Mouse (Mus musculus): ENCODE measurements around the gene Neo1. TPM values are rescaled to one million over a fixed set of nuclear protein-coding genes. Genes with fewer than 3 reads are reported as not detected.
A peak's percentile ranks its signal among the peaks of the same experiment; 100 is the strongest.

Neo1 gene
- 27.0 and 38.7 TPM in 2 replicates for polyA plus RNA-seq (2012; rRNA removed)

DNA sequence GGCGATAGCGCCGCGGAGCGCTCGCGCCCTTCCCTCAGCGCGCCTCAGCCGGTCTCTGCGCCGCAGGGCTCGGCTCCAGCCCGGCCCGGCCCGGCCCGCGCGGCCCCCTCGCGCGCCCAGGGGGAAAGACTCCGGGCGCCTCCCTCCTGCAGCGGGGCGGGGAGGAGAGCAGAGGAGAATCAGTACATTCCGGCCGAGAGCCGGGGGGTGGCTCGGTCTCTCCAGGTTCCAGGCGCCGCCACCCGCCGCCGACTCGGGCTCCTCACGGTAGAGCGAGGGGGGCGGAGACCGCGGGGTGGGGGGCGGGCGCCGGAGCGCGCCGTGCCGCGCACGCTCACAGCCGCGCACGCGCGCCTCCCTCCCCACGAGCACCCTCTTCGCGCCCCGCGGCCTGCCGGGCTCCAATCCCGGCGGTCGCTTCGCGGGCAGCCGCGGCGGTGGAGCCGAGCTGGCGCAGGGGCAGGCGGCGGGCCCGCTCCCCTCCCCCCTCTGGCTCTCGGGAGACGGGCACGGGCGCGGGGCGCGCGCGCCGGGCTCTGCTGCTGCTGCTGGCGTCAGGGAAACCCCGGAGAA lies at the start of gene Neo1:
Gene Neo1 (minus strand): TSS at position 283 of the 573 bp plus-strand sequence.
- peak; percentile 87 for DNase-seq (ENCODE audit: low spot score)

DNA sequence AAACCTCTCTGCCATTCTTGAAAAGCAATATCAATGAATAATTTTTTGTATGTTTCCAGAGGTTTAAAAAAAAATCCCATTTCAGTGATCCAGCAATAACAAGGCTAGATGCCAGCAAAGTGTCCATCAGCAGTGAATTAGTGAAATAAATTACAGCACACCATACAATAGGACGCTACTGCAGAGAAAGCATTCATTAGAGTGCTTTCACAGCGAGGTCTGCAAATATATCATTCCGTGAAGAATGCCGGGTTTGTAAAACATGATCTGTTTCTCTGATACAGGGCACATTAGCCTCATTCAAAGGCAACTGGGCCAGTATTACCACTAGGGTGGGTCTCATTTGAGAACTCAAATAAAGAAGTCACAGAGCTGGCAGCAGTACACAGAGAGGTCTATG lies 39.4 kb upstream of the Neo1 start:
- no peak for DNase-seq (ENCODE audit: low spot score)

DNA sequence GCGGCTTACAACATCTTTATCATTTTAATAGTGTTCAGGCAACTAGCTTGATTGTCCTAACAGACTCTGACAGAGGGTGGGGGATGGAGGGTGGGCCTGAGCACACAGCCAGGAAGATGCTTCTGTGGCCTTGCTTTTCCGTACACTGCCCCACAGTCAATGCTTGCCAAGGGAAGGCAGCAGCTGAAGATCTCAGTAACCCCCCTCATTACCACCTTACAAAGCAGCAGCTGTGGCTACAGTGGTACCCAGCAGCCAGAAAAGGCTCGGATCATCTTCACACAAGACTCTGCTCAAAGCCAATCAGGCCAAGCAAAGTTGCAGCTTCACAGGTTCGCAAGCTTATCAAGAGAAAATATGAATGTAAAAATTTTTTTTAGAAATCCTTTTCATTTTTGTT lies 37.6 kb upstream of the Neo1 start:
- DNase-seq (ENCODE audit: low spot score) = no peak

DNA sequence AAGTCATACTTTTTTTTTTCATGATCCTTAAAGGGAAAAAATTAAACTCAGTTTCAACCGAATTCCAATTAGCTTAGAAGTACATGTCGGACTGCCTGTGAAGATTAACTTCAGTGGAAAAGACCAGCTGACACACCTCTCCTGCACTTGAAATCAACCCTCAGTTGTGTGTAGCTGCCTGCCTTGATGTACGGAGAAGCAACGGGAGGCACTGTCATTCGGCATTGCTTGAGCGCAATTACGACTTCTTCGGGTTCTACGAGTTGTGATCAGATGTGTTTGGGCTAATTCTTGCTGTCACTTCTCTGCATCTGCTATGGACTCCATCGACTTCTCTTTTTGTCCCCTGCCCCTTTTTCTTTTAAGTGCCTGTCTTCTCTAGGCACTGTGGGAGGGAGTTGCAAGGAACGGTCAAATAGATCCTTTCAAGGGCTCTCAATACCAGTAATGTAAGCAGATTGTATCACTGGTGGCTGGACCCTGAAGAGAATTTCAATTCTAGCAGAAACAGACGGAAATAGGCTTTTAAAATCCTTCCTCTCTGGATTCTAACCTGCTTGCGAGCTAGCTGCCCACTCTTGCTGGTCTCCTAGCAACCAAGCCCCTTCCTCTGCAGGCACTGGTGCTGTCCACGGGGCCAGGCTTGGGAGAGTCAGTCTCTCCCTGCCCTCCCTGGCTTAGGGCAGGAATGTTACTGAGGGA lies 36.0 kb upstream of the Neo1 start:
- DNase-seq (ENCODE audit: low spot score) = no peak

DNA sequence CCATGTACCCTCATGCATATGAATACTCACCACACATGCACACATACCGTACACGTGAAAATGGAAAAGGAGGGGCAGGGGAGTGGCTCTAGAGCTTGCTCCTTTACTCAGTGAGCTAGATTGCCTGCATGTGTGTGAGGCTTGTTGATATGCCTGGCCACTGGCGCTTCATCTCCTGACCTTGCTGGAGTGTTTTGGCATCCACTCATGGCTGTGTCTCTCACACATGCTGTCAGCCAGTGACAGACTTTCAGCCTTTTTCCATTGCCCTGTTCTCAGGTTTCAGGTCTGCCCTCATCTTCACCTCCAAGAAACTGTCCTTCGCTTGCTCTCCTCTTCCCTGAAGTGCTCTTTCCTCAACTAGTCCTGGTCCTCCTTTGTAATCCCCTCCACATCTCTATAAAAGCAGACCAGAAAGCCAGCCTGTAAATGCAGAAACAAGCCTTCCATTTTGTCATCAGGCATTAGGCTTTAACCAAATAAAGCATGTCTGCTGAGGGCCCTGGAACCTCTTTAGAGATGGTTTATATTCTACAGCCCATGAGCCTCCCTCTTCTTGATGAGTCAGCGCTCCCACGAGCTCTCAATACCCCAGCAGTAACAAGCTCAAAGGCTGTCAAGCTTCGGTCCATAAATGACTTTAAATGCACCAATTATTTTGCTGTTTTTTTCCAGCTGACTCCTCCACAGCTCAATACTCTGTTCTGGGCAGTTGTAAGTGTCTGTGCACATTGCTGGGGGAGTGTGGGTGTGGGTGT lies 35.2 kb upstream of the Neo1 start:
- DNase-seq (ENCODE audit: low spot score) = no peak

DNA sequence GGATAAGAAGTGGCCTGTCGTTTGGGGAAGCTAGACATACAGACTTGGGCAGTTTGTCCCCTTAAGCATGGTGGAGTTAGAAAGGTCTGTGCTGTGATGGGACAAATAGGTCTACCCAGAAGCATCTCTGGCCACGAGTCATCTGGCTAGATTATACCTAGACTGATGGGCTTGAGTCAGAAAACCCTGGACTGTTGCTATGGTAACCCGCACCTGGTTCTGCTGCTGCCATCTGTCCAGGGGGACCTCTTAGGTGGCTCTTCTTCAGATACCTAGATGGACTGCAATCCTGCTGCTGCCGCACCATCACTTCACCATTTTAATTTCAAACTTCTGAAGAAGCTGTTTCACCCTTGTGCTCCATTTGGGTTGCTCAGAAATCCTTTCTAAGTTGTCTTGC lies 34.0 kb upstream of the Neo1 start:
- no peak for DNase-seq (ENCODE audit: low spot score)

DNA sequence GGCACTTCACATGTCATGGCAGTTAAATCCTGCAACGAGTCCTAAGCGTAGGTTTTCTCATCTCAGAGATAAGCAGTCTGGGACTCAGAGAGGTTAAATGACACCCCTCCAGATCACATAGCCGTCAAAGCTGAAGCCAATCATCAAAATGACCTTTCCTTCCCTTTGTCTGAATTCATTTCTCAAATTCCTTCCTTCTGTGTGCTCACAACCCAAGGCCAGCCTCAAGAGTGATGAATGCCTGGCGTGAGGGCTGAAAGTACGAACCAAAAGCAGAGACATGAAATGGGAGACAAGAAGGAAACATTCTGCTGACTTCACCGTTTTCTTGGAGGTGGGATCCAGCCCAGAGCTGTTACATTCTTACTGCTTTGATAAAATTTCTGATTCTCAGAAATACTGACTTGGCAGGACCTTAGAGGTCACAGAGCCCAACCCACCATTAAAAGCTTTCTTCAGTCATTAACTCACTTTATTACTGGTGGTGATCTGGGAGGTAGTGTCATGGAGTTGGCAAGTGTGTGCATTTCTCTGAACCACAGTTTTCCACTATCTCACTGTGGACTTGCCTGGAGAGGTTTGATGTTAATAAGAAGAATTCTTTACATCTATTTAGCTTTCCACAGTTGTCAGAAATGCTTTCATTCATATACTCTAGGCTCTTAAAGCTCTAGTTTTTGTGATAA lies 29.5 kb upstream of the Neo1 start:
- DNase-seq (ENCODE audit: low spot score) = no peak

DNA sequence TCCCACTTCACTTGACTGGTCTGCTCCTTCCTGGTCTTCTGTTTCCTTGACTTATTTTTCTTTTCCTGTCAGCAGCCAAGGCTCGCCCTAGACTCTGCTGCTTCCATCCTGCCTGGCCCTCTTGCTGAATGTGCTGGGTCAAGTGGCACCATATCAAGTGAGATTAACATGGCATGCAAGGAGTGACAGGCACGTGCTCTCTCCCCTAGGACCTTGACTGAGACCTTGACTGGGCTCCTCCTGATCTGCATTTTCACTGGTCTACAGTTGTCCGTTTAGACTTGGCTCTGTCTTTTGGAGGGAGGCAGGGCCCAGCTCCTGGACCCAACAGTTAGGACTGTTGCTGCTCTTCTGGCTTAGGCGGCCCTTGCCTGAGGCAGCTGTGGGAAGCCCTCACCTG lies 26.2 kb upstream of the Neo1 start:
- no peak for DNase-seq (ENCODE audit: low spot score)

DNA sequence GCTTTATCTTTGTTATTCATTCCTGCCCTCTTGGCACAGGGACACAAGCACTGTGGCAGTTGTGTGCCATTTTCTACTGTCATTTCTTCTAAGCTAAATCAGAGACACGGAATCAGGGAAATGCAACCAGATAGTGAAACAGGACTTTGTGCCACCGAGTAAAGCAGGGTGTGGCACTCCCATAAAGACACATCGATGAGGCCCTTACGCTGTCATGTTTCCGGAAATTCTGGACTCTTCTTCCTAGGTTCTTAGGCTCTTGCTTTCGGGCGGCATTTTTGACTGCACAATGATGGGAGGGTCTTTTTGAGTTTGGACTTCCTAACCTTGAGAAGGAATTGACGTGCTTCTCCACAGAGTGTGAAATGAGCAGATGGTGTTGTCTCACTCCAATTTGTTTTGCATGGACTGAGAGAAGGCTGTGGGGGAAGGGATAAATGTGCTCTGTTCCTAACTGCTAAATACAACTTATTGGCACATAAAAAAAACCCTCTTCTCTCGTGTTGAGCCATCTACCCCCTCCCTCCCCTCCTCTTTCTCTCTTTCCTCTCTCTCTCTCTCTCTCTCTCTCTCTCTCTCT lies 23.9 kb upstream of the Neo1 start:
- no peak for DNase-seq (ENCODE audit: low spot score)

DNA sequence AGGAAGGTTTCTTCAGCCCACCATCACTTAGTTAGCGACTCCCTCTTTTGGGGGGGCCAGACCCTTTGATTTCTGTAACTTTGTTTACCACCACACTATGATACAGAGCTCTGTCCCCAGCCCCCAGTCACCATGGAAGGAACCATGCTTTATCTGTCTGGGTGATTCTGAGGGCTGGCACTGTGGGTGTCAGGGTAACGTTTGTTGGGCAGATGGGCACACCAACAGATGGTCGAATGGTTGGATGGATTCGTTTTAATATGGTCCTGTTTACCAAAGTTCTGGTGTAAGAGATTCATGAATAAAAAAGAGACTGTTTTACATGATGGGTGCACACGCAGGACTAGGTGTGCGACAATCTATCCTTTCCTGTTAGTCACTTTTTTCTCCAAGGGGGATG lies 22.9 kb upstream of the Neo1 start:
- DNase-seq (ENCODE audit: low spot score) = no peak

DNA sequence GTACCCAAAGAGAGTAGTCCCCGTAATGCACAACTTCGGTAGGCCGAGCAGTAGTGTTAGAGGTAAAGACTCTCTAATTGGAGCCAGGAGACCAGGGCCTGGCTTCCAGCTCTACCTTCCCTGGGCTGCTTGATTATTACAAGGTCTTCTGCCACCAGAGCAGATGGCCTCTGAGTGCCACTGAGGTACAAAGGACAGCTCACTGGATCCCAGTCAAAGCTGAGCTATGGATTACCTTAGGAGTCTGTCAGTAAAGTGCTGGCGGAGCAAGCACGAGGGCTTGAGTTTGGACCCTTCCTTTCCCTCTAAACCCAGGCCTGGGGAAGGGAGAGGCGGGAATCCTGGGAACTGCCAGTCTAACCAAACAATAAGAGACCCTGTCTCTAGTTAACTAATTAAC lies 21.8 kb upstream of the Neo1 start:
- DNase-seq (ENCODE audit: low spot score) = no peak

DNA sequence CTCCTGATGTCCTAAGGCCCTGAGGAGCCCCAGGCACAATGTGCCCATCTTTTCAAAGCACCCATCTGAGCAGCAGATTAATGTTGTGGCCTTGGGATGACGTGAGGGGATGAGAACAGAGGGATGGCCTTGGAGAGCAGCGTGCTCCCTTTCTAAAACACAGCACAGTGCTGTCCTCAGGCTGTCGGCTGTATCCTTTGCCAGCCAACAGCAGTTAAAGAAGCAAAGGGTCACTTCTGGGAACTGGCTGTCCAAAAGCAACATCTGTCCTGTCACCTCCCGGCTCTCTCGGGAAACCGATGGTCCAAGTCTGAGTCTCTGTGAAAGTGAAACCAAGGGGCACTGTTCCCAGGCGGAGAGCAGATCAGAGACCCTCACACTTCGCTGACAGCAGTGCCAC lies 20.0 kb upstream of the Neo1 start:
- no peak for DNase-seq (ENCODE audit: low spot score)

DNA sequence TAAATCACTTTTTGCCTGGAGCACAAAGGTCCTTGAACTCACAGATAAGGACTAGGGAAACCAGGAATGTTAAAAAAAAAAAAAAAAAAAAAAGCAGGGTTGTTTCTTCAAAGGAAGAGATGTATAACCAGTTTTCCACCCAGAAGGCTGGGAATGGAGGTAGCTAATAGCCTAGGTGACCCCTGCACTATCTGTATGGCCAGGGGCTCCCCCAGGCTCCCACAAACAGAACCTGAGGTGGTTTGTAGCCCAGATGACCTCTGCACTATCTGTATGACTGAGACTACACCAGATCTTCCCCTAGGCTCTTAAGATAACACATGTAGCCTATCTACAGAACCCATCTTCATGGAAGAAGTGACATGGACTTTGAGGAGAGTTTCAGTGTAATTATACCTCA lies 5.6 kb upstream of the Neo1 start:
- no peak for DNase-seq (ENCODE audit: low spot score)

DNA sequence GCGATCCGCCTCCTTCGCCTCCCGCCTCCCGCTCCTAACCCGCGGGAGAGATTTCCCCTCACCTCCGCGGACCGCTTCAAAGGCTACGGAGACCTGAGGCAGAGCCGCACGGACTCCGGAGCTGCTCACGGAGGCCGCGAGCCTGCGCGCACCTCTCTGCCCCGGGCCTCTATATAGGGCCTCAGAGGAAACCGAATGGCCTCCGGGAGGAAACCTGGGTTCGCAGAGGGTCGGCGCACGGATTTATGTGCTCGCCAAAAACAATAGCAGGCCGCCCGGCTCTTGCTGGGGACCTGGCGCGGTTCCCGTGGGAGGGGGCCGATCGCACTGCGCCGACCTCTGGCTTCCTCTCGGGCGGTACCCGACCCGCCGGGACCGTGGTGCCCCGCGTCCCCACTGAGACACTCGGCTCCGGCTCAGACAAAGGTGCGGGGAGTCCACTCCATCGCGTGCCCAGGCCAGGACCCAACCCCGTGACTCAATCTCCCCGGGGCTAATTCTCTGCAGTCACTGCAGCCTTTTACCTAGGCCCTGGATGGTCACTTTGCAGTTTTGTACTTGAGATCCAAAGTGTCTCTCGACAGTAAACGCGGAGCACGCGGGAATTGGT lies 596 bp upstream of the Neo1 start:
- DNase-seq (ENCODE audit: low spot score) = peak; percentile 59

DNA sequence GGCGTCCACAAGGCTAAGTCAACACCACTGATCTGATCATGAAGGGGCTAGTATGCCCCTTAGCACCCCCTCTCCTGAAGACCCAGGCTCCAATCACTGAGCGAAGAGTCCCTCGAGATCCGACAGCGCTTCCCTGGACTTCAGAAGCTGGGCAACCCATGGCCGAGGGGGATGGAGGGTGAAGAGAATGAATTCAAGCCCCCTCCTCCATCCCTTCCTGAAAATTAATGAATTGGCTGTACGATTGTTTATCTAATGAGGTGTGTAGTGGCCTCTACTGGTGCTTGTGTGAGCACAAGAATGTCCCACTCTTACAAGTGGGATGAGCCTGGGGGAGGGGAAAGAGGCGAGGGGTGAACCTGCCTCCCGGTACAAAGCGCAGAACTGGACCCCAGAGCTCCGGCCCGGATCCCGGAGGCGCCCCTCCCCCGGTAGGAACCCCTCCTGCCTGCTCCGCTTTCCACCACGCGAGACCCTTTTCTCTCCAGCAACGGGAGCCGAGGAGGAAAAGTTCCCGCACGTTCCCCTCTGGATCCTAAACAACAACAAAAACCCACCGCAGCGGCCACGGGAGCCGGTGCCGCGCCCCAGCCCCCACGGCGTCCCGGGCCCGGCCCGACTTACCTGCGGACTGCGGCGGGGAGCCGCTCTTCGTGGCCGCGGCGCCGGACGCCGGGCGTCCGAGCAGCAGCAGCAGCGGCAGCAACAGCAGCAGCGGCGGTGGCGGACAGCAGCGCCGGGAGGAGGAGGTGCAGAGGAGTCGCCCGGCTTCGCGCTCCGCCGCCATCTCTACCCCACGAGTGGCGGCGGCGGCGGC lies 691 bp downstream of the Neo1 start:
- peak; percentile 37 for DNase-seq (ENCODE audit: low spot score)

DNA sequence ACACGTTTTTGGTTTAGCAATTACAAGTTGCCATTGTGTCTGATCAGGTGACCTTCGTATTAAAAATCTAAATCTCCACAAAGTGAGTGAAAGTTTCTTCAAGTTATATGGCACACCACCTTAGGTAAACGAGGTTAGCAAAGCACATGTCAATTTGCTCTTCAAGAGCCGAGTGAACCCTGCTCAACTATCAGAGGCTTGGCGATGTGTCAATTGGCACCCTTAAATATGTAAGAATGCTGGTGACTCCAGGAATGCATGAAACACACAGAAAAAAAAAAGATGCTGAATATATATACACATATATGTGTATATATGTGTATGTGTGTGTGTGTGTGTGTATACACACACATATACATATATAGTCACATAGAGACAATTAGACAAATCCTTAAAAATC lies 1.4 kb downstream of the Neo1 start:
- no peak for DNase-seq (ENCODE audit: low spot score)

DNA sequence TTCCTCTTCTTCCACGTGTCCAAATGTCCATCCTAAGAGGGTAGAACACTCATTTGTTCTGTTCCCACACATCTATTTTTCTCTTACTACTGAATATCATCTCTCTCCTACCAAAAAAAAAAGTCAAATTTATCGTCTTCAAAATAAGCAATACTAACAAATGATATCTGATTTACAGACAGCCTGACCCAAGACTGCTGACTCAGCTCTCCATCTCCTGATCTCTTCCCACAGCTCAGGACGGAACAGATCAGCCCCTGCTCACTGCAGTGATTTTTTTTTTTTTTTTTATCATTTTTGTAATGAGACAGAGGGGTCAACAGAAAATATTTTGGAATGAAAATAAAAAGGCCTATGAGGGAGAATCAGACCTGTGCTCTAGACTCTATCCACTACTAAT lies 2.7 kb downstream of the Neo1 start:
- DNase-seq (ENCODE audit: low spot score) = no peak

DNA sequence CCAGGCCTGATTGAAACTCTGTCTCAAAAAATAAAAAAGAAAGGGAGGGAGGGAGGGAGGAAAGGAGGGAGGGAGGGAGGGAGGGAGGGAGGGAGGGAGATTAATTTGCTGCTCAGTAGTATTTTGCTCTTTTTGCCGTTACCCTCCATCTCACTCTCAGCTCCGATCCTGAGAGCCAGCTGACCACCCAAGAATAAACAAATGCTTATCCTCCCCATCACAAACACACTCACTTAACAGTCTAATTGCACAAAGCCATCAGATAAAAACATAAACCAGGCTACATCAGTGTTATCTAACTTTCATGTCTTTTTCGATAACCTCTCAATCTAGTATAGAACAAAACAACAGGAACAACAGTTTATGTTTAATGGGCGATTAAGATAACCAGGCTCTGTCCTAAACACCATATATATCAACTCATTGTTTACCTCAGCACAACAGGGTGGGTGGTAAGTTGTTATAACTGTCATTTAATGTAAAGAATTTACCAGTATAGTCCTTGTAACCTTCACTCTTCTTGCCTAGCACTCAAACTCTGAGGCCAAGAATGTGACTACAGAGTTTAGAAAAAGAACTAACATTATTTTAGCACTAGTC lies 11.9 kb downstream of the Neo1 start:
- no peak for DNase-seq (ENCODE audit: low spot score)

DNA sequence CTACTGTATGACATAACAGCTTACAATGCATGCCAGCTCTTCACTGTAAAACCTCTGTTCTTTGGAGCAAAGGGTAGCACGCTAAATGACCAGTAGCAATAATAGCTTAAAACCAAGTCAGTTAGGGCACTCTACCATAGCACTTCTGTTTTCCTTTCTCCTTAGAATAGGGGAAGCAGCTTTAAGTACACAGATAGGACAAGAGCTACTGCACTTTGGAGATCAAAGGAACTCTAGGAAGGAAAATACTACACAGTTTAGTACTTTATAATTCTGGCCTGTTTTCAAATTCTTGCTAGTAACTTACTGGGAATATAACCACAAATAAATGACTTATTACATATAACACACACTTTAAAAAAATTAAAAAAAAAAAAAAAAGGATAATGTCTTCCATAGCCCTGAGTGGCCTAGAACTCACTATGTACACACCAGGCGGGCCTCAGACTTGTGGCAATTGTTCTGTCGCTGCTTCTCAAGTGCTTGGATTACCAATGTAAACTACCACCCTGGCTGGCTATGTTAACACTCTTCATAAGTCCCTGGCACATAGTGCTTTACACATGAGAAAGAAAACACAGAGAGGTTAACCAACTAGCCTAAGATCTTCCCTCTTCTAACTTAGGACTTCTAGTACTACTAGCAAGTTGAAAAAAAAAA lies 20.1 kb downstream of the Neo1 start:
- DNase-seq (ENCODE audit: low spot score) = no peak

DNA sequence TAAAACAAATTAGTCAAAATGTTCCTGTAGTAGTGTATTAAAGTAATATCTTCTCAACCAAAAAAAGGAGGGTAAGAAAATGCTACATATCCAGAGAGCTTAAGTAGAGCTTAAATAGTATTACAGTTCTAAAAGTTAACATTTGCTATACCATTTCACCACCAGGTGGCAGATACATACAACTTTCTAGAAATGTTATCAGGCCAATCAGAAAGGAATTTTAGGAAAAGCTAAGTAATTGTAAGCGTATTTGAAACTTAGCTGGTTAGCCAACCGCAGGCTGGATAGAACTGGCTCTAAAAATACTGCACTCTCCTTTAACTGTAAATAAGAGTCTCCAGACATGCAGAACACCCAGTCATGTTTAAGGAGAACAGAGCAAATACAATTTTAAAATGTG lies 22.9 kb downstream of the Neo1 start:
- no peak for DNase-seq (ENCODE audit: low spot score)

All from urinary bladder, adult 2 months (tissue).